Mouse (Mus musculus) testis, postnatal 14 days (tissue): ENCODE data around the gene Lrrc25.
A peak's percentile ranks its signal among the peaks of the same experiment; 100 is the strongest.

ENCODE experiments used
- DNase-seq: peaks from one replicate; pipeline ENCODE4 v3.0.0; 2021; ENCODE audit warnings: low spot score

The Lrrc25 gene

DNA sequence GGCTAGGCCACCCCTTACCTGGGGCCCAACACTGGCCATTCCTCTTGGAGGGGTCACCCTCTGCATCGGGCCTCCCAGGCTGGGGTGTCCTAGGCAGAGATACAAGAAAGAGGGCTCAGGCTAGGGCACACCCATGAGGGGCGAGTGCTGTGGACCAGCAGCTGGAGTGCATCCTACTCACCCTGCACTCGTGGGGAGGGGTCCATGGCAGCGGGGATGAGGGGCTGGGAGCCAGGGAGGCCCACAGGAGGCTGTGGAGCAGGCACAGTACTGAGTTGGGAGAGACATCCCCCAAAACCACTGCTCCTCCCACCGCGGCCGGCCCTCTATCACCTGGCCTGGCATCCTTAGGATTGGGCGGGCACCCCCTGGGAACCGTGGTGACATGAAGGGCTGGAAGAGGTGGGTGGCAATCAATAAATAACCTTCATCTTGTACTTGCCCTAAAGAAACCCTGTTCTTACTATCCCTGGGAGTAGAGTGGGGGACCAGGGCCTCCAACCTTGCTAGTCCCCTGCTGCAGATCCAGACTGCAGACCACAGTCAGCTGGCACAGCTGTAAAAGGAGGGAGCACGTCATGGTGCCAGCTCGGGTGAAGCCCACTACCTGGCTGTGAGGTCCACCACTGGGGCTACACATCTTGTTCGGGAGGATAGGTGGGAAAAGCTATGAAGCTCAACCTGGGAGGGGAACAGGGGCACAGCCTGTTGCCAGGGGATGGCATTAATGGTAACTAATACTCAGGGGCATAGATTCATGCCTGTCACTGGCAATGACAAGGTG lies 16.3 kb upstream of the Lrrc25 start:
- DNase-seq: no peak

DNA sequence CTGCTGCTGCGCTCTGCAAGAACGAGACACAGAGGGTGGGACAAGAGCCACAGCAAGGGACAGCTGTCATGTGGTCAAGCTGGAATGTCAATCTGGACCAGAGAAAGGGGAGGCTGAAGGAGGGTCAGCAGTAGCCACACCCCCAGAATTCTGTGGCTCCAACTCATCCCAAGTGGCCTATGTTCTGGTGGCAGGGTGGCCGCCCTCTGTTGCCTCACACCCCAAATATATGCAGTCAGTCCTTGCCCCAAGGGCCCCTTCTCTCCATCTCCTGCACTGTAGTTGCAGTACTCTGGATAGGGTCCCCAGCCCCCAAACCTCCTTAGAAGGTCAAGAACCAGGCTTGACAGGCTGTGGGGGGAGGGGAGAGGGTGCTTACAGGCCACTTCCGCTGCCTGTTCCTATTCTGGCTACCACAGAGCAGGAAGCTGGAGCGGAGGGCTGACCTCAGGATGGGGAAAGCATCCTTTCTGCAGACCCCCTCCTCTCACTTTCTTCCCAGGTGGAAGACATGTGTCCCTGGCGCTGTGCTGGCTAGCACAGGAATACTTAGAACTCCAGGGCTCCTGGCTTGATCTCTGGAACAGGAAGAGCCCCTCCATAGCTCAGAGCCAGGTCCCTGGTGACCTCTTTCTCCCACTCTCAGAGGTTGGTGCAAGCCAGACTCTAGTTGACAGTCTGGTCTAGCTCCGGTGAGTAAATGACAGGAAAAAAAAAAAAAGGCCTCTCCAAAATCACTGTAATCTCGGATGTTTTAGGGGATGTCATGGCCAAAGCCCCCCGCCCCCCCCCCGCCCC lies 15.3 kb upstream of the Lrrc25 start:
- DNase-seq: no peak

DNA sequence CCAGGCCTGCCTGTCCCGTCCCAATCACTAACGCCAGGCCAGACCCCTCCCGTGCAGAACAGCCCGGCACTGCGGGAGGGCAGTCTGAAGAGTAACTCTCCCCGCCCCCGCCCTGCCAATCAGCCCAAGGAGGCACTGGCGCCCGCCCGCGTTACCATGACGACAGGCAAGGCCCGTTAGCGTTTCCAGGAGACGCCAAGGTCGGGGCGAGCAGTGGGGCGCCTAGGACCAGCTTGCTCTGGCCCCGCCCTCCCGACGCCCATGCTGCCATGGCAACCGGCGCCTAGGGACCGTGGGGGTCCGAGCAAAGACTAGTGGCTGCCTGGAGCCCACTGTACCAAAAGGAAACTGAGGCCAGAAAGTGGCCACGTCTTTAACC lies 14.7 kb upstream of the Lrrc25 start:
- DNase-seq: peak; percentile 91

DNA sequence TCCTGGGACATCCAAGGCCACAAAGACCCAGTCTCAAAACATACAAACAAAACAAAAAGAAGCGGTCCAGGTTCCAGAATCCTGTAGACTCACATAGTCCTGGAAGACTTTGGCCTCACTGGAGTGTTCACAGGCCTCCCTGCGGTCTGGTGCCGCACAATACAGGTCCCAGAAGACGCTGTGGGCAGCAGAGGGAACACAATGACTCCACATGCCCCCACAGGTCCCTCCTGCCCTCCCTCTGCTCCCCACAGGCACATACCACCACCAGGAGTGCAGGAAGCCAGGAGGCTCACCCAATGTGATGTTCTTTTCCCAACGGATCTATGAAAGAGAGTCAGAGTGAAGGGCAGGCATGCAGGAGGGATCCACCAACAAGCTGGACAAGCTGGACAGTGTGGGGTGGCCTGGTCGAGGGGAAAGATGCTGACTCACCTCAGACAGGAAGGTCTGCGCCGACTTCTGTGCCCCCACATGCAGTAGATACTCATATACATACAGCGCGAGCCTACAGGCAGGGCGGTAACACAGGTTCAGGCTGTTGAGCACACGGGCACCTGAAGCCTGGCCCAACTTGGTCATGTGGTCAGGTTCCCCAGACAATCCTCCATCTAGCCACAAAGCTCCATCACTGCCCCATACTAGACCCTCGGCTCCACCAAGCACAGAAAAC lies 13.7 kb upstream of the Lrrc25 start:
- DNase-seq: no peak

DNA sequence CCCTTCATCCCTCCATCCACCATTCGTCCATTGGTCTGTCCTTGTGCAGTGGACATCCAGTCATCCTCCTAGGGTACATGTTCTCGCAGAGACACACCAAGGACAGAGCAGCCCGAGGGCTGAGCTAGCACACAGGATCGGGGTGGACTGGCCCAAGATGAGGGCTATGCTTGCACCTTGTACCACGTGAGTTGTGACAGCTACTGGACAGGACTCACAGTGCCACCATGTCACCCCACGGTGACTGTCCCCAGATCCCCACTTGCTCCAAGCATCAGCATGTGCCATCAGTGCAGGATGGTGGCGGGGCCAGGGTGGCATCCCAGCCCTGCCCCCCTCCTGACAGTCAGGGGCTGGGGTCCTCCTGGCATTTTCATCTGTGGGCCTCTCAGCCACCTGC lies 11.4 kb upstream of the Lrrc25 start:
- DNase-seq: no peak

DNA sequence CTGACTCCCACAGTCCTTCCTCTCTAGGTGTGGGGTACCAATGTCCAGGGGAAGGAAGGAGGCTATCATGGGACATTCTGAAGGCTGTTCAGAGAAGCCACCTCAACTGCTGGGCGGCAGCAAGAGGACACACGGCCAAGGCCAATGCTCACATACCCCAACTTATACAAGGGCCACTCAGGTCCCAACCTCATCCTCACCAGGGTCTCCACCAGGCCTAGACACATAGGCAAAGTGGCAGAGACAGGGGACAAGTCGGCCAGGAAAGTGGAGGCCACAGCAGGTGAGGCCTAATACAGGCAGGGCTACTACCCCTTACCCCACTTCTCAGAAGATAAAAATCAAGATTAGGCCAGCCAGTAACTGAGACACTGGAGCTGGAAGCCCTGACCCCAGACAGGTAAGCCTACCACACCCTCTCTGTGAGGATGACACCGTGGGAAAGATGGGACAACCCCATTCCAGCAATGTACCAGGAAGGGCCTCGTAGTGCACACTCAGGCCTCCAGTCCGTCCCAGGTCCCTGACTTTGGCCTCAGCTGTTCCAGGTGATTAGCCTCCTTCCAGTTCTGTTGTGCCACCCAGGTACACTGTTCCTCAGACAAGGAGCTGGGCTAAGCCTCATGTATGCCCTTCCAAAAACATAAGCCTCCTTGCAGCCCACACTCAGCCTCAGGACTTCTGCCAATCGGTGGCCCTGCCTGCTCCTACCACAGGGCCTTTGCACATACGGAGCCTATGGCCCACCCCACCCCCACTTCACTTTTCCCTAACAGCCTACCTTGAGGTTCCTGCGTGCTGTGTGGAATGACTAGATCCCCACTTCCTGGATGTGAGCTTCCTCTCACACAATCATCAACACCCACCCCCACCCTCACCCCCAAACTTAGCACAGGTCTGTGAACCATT lies 9.8 kb upstream of the Lrrc25 start:
- DNase-seq: no peak

DNA sequence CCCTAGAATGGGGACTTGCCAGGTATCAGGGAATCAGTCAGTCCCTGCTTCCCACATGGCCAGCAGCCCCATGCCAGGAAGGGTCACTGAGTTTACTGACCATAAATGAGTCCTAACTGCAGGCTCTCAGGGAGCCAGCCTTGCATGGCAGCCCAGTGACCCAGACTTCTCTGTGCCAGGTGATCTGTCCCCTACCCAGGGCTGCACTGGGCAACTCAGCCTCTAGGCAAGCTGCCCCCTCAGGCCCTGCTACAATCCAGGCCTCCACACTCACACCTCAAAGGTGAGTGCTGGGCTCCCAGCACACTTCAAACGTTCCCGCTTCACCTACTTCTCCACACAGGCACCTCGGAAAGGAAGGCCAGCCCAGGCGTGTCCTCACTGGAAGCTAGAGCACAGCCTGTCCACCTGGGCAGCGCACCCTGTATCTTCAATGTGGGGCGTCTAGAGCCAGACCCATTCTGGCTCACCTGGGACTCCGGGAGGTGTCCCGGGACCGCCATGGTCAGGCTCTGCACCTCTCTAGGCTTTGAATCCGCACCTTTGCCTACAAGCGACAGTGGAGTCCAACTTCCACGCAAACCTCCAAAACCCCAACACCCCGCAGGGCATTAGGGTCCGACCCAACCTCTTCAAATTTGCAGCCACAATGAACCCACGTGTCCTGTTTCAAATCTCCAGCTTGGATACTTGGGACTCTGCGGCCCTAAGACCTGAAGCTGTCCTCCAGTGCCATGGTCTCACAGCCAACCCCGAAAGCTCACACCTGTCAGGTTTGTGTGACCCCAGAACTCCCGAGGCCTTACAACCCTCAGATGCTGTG lies 9.0 kb upstream of the Lrrc25 start:
- DNase-seq: no peak

DNA sequence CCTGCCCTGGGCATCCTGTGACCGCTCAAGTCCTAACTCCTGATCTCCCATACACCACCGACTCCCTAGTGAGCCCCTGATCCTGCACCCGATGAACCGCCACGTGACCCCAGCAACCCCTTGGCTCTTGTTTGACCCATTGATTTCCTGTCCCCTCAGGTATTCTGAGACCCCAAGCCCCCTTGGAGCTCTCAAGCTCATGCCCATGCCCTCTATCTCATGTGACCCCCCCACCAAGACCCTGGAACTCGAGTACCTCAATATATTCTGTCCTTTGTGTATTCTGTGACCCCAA lies 8.4 kb upstream of the Lrrc25 start:
- no peak for DNase-seq

DNA sequence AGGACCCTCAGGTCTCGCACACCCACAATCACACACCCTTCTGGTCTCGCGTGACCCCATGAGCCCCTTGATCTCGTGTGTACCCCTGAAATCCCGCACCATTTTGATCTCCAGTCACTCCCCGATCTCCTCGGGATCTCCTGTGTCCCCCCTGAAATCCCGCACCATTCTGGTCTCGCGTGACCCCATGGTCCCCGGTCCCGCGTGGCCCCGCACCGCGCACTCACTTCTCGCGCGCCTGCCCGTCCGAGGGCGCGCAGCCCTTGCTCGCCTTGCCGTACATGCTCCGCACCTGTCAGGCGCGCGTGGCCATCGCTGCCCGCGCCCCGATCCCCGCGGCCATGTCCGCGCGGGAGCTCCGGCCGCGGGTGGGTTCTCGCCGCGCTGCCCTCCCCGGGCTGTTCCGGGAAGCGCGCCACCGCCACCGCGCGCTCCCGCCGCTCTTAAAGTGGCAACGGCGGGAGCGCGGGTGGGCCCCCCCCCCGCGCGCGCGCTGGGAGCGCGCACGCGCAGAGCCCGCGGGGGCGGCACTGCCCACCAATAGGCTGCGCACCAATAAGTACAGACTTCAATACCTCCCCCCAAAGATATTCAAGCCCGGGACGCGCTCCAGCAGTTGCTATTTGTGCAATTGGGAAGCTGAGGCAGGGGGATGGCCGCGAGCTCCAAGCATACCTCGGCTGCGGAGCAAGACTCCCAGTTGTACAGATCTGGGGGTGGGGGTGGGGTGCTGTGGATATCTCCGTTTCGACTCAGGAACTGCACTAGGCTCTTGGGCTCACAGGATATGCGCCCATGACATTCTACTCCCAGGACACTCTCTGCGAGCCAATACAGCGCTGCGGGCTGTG lies 7.8 kb upstream of the Lrrc25 start:
- DNase-seq: no peak

DNA sequence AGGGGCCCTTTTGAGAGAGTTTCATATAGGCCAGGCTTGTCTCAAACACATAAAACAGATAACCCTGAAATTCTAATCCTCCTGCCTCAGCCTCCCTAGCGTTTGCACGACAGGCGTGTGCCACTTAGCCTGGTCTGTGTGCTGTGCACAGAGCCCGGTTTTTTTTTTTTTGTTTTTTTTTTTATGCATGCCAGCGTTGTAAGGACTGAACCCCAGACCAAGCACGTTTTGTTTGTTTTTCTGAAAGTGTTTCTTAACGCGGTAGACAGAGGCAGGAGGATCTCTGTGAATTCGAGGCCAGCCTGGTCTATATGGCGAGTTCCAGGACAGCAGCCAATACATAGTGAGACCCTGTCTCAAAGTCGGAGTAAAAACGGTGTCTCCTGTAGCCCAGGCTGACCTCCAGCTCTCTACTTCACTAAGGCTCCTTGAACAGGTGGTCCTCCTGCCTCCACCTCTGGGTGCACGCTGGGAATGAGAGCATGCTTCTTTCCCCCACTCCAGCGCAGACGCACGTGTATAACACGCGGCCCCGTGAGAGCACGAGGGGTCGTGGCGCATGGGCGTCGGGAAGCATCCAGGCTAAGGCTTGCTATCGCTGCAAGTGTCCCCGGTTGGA lies 7.1 kb upstream of the Lrrc25 start, which contains the start of gene Ssbp4:
Gene Ssbp4 (minus strand): TSS at position 124 of the 619 bp plus-strand sequence.
- peak; percentile 67 for DNase-seq

DNA sequence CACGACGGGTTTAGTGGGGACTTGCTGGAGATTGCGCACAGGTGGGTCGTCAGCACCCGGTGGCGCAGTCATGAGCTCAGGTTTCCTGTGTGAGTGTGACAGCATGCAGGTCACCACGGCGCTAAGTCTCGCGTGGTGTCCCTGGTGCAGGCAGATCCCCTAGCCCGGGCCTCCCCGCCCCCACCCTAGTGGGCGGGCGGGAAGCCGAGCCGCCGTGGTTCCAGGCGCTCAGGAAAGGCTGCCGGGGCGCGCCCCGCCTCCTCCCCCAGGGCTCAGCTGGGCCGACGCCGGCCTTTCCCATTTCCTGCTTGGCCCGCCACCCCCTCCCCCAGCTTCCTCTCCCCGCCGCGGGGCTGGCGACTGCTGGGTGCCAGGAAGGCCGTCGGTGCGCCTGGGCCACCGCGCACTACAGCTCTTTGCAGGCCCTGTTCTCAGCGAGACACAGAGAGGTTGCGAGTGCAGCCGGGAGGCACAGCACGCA lies 6.5 kb upstream of the Lrrc25 start:
- peak; percentile 84 for DNase-seq

DNA sequence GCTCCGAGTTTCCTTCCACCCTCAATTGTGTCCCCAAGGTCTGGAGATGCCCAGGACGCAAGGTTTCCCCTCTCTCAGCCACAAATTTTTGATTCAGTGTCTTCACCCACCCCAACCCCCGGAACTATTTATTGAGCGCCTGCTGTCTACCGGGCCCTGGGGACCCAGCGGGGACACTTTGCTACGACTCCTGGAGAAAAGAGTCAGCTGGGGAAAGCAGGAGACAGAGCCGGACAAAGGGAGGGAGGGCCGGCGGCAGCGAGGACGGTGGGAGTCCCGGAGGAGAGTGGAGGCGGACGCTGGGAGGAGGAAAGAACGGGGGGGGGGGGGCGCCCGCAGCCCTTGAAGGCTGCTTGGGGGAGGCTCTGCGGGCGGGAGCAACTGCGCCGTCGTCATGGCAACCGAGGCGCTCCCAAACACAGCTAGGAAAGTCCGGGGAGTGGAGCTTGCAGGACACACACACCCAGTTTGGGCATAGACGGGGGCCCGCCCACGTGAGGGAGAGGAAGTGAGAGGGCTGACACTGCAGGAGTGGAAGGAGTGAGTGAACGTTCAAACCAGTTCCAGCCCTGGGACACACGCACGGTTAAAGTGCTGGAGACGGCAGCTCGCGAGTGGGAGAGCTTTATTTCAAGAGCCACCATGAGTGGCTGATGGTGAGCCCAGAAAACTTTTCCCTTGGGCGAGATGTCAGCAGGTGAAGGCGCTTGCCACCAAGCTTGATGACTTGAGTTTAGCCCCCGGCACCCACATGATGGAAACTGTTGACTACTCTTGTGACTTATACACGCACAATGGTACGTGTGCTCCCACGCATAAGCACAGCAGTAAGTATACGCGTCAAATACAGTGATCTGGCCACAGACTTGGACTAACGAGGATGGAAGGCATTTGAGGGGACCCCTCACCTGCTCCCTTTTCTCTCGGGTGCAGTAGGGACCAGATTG lies 5.8 kb upstream of the Lrrc25 start:
- peak; percentile 90 for DNase-seq

DNA sequence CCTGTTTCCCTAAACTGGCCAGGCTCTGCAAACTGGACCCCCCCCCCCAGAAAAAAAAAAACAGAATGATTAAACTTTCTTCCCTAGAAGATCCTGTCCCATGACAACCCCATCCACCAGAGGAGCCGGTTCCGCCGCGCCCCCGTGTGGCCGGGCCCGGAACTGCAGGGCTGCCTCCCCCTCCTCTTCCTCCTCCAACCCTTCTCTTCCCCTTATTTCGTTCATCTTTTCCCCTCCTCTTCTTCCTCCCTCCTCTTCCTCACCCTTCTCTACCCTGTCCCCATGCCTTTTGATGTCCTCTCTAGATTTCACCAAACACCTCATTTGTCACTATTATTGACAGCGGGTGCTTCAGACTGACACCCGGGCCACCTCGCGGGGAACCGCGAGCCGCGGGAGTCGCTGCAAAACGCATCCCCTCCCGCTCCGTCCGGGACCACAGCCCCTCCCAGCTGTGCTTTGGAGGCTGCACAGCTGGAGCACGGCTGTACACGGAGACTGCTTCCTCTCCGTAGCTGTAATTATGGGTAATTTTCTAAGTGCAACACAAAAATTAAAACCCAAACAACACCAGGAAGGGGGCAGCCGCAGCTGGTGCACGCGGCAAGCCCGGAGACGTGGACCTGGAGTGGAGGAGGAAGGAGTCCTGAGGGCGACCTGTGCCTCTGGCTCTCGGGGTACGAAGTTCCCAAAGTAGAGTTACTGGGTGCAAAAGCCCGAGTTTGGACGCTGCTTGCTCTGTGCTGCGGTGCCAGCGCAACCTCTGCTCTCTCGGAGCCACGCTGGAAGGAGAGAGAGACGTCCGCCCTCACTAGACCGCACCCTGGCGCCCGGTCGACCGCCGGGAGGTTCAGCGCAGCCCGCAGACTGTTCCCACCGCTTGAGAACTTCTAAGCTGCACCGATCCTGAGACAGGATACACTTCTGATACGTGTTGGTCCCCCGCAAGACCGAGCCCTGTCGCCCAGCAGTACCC lies 4.9 kb upstream of the Lrrc25 start:
- peak; percentile 79 for DNase-seq

DNA sequence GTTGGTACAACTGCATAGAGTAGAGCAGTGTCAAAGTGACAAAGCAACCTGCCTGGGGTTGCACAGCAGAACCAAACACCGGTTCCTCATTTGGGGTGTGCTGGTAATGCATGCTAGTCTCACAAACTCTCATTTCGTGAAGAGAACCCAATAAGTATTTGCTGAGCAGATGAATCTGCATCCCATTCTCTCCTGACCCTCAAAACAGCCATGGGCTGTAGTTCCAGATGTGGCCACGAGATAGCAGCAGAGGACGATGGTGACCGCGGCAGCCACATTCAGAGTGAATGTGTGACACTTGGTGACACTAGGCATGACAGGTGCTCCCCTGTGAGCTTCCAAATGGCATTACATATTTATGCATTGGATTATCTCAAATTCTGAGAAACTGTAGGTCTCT lies 4.1 kb upstream of the Lrrc25 start:
- peak; percentile 72 for DNase-seq

DNA sequence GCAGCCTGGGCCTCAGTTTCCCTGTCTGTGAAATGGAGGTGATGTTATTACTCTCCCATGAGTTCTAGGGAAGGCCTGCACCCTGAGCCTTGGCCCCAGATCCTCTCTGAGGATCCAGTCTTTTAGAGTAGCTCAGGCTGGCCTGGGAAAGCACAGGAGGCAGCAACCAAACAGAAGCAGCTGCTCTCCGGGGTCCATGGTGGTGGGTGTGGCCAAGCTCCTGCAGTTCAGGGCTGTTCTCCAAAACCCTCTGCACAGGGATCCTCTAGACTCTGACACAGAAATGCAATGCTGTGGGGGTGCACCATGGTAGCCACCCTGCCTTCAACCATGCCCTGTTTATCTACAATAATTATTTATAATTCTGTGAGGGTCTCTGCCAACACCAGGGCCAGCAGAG lies 2.2 kb upstream of the Lrrc25 start:
- DNase-seq: no peak

DNA sequence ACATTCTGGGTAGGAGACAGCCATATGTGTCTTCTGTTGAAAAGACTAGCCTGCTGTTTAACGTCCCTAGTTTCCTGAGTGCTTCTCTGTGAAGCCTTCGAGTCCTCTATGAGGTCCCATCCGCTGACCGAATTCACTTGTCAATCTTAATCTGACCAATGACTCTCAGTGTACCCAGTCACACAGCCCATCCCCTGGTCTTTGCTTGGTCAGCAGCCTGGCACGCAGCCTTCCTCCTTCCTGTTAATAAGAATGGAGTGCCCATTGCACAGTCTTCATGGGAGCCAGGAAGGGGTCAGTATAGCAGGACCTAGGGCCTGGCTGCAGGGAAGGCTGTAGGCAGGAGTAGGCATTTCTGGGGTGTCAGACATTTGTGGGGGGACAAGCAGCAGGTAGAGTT lies 1.5 kb upstream of the Lrrc25 start:
- DNase-seq: no peak

DNA sequence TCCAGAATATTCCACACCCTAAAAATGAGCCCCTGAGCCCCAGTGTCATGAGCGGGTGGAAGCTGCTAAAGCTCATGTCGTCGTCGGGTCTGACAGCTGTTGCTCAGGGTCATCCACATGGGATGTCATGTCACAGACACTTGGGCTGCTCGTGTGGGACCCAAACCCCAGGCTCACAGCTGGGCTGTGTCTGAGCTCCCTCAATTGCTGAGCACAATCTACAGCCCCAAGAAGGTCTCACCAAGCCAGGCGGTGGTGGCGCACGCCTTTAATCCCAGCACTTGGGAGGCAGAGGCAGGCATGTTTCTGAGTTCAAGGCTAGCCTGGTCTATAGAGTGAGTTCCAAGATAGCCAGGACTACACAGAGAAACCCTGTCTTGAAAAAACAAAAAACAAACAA lies 674 bp upstream of the Lrrc25 start:
- no peak for DNase-seq
